Mouse (Mus musculus): ENCODE results near the gene Myl10.
"Not testable (repeated sequence)": the region's sequence is repeated elsewhere in the genome, so short reads cannot be mapped to it uniquely, and the experiment has no call there.

The Myl10 gene

DNA sequence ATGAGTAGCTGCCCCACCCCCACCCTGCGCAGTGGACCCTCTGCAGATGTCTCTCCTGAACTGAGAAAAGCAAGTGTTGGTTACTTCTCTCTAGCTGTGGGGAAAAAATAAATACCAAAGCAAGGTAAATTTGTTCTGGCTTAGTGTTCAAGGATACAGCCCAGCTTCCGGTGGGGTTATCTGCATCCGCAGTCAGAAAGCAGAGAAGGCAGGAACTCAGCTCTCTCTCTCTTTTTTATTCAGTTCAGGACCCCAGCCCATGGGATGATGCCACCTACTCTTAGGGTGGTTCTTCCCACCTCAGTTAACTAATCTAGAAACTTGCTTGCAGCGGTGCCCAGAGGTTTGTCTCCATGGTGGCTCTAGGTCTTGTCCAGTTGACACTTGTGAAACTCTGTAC is at the start of gene Myl10:
Myl10 (plus strand) TSS at position 363 of the 400 bp plus-strand sequence.
- Histone ChIP-seq H3K36me3 (ENCODE audit: control insufficient read depth, insufficient read depth, low read length, poor library complexity, severe bottlenecking) (no peaks in the 10 kb centered on the region), H3K27me3 (ENCODE audit: control insufficient read depth, insufficient read depth, low read length, poor library complexity, severe bottlenecking) (no peaks in the 10 kb centered on the region)
- DNase-seq (ENCODE audit: low read depth, low spot score) = no peak

DNA sequence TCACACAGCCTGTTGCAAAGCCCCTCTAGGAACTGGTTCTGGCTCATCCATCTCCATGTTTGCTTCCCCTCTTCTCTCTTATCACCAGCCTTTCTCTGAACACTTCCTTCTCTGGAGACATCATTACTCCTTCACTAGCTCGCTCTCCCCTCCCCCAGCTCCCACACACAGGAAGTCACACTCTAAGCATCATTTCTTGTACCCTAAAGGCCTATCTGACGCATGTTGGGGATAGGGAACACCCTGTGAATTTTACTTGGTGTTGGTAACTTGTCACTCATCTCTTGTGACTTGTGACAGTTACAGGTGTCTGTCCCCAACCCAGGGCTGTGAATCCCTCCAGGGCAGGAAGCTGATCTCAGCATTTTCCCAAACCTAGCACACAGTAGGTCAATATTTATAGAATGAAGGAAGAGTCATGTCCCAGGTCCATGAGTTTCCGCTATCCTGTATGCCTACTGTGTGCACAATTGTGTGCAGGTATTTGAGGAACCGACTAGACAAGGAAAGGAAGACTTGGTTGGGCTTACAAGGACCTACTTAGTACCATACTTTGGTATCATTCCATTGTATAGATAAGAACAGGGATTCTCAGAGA is 46.1 kb upstream of the Myl10 start:
- Histone ChIP-seq H3K36me3 (ENCODE audit: control insufficient read depth, insufficient read depth, low read length, poor library complexity, severe bottlenecking) (no peaks in the 10 kb centered on the region), H3K27me3 (ENCODE audit: control insufficient read depth, insufficient read depth, low read length, poor library complexity, severe bottlenecking) (no peaks in the 10 kb centered on the region)
- peak; percentile 63 for DNase-seq (ENCODE audit: low read depth, low spot score)

DNA sequence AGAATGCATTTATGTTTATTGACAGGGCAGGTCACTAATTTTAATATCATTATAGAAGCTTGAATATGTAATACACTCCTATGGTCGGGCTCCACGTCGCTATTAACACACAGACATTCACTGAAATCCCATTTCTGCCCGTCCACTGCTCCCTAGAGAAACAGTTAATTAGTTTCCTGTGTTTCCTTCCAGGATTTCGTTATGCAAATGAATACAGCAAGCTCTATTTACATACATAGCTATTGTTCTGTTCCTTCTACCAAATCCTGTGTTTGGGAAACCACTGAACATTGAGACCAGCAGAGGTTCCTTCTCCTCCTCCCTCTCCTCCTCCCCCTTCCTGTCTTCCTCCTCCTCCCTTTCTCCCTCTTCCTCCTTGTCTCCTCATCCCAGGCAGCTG is 43.9 kb upstream of the Myl10 start:
- Histone ChIP-seq H3K36me3 (ENCODE audit: control insufficient read depth, insufficient read depth, low read length, poor library complexity, severe bottlenecking) (no peaks in the 10 kb centered on the region), H3K27me3 (ENCODE audit: control insufficient read depth, insufficient read depth, low read length, poor library complexity, severe bottlenecking) (no peaks in the 10 kb centered on the region)
- DNase-seq (ENCODE audit: low read depth, low spot score) = no peak

DNA sequence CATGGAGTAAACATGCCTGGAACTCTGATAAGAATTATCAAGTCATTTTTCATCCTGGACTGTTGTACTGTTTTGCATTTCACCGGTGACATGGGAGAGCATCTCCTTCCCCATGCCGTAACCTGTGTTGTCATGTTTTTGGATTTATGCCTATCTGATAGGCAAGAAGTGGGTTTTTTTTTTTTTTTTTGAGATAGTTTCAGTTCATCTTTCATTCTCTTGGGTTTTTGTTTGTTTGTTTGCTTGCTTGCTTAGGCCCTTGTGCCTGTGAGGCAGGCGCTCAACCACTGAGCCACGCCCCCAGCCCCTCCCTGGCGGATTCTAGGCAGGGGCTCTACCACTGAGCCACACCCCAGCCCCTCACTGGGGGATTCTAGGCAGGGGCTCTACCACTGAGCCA is 43.3 kb upstream of the Myl10 start:
- H3K27me3 ChIP-seq (ENCODE audit: control insufficient read depth, insufficient read depth, low read length, poor library complexity, severe bottlenecking) = no peaks in the 10 kb centered on the region
- peak; percentile 34 for DNase-seq (ENCODE audit: low read depth, low spot score)

DNA sequence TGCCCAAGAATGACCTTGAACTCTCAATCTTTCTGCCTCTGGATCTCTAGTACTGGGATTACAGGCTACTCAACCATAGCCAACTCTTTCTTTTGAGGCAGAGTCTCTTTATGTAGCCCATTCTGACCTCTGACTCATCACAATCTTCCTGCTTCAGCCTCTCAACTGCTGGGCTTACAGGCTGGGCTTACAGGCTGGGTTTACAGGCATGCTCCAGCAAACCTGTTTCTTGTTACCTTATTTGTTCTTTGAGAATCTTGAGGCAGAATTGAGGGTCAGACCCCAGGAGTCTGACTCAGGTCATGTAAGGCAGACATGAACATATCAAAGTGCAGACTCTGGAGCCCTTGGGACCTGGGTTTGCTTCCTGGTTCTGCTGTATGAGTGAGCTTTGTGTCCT is 38.5 kb upstream of the Myl10 start:
- Histone ChIP-seq H3K36me3 (ENCODE audit: control insufficient read depth, insufficient read depth, low read length, poor library complexity, severe bottlenecking) (no peaks in the 10 kb centered on the region), H3K27me3 (ENCODE audit: control insufficient read depth, insufficient read depth, low read length, poor library complexity, severe bottlenecking) (no peaks in the 10 kb centered on the region)
- DNase-seq (ENCODE audit: low read depth, low spot score) = no peak

More for the DNA sequence above, 43.3 kb upstream of the Myl10 start:
- no peaks in the 10 kb centered on the region for H3K36me3 ChIP-seq (ENCODE audit: control insufficient read depth, insufficient read depth, low read length, poor library complexity, severe bottlenecking)

DNA sequence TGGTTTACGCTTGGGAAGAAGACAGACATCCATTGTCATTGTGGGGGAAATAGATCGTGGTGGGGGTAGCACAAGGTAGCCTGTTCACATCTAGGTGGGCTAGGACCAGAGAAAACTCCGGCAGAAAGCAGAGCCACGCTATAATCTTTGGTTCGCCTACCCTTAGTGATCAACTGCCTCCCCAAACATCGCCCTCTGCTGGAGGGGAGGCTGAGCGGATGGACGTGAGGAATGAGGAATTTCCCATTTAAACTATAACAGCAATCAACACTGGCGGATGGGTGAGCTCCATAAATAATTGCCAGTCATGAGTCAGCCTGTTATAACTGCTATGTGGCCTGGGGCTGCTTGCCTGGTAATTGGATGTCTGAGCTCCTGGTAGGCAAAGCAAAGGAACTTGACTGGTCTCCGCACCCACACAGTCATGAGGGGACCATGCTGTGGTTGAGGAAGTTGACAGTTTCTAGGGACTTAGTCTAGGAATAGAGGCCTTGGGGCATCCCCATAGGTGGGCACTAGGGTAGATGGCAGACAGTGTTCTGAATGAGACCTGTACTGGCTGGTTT is 36.0 kb upstream of the Myl10 start:
- peak; percentile 41 for DNase-seq (ENCODE audit: low read depth, low spot score)
- H3K27me3 ChIP-seq (ENCODE audit: control insufficient read depth, insufficient read depth, low read length, poor library complexity, severe bottlenecking) = no peaks in the 10 kb centered on the region
- no peaks in the 10 kb centered on the region for H3K36me3 ChIP-seq (ENCODE audit: control insufficient read depth, insufficient read depth, low read length, poor library complexity, severe bottlenecking)

DNA sequence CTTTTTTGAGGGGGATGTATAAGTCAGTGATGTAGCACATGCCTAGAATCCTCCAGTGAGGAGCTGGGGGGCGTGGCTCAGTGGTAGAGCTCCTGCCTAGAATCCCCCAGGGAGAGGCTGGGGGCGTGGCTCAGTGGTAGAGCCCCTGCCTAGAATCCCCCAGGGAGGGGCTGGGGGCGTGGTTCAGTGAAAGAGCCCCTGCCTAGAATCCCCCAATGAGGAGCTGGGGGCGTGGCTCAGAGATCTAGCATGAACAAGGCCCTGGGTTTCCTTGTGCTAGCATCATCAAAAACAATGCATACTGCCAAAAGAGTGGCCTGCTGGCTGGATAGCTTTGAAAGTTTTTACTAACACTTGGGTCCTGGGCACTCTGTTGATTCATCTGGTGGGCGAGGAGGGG is 32.2 kb upstream of the Myl10 start:
- H3K36me3 ChIP-seq (ENCODE audit: control insufficient read depth, insufficient read depth, low read length, poor library complexity, severe bottlenecking); DNase-seq (ENCODE audit: low read depth, low spot score); H3K27me3 ChIP-seq (ENCODE audit: control insufficient read depth, insufficient read depth, low read length, poor library complexity, severe bottlenecking): not testable (repeated sequence)

DNA sequence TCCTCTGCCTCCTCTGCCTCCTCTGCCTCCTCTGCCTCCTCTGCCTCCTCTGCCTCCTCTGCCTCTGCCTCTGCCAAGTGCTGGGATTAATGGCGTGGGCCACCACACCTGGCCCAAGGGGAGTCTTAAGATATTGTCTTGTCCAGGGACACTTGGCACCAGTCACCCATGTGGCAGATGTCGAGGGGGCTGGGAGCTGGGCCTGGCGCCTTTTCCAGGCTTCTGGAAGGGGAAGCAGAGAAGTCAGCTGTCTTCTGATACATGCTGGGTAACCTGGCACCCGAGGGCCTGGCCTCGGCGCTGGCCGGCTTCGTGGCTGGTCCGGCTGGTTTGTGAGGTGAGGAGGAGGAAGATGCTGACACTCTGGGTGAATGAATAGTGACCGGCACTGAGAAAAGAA is 30.7 kb upstream of the Myl10 start:
- H3K27me3 ChIP-seq (ENCODE audit: control insufficient read depth, insufficient read depth, low read length, poor library complexity, severe bottlenecking) = no peaks in the 10 kb centered on the region
- no peak for DNase-seq (ENCODE audit: low read depth, low spot score)
- no peaks in the 10 kb centered on the region for H3K36me3 ChIP-seq (ENCODE audit: control insufficient read depth, insufficient read depth, low read length, poor library complexity, severe bottlenecking)

DNA sequence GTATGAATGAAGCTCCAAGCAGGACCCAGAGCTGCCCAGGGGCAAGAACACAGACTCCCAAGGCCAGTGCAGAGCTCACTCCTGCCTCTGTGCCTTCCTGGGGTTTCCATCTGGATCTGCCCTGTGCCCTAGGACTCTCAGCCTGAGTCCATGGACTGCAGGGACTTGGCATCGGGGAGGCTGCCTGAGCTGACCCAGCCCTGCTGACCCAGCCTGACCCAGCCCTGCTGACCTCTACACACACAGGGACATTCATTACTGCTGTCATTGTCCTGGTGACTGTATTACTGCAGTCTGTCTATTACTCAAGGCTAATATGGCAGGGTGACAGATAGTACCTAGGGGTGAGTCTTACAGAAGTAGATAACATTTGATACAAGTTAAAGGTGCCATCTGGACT is 30.1 kb upstream of the Myl10 start:
- no peaks in the 10 kb centered on the region for H3K27me3 ChIP-seq (ENCODE audit: control insufficient read depth, insufficient read depth, low read length, poor library complexity, severe bottlenecking)
- H3K36me3 ChIP-seq (ENCODE audit: control insufficient read depth, insufficient read depth, low read length, poor library complexity, severe bottlenecking) = no peaks in the 10 kb centered on the region
- no peak for DNase-seq (ENCODE audit: low read depth, low spot score)

DNA sequence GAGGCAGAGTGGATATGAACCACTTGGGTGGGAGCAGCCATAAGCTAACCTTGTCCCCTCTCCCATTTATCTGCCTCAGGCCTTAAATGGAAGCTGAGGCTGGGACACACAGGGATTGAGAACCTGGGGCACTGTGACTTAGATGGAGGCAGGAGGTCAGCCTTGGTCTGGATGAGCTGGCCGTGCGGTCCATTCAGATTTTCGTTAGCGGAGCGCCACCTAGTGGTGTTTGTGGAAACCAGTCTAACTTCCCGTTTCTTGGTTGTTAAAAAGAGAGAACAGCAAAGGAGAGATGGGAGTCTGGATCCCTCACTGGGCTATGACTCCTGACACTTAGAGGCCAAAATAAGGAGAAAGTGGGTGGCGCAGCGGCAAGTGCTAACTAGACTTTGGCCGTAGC is 28.4 kb upstream of the Myl10 start:
- DNase-seq (ENCODE audit: low read depth, low spot score) = peak; percentile 86
- Histone ChIP-seq H3K27me3 (ENCODE audit: control insufficient read depth, insufficient read depth, low read length, poor library complexity, severe bottlenecking) (no peaks in the 10 kb centered on the region), H3K36me3 (ENCODE audit: control insufficient read depth, insufficient read depth, low read length, poor library complexity, severe bottlenecking) (no peaks in the 10 kb centered on the region)

DNA sequence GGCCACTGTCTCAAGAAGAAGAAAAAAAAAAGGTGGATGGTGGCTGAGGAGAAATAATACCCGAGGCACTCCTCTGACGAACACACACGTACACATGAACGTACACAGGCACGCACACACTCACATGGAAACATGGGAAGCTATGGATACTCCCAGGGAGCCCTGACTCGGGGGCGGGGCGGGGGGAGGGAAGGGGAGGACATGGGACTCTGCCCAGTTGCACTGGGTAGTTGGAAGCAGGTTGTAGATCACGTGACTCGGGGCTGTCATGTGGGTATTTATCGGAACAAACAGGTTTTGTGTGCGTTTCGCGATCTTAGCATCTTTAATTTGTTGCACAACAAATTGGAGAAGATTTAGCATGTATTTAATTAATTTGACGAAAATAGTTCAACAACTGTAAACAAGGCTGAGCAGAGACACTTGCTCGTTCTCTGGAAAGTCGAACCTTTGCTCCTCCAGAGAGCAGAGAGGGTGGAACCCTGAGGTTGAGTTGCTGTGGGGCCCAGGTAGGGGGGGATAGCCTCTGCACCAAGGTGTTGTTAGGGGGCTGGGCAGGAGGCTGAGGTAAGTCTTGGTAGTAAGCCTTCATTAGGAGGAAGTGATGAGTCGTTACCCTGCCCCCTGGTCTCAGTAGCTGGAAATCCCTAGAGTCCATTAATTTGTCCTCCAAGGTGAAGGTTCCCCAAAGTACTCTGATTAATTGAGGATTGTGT is 16.5 kb upstream of the Myl10 start:
- H3K36me3 ChIP-seq (ENCODE audit: control insufficient read depth, insufficient read depth, low read length, poor library complexity, severe bottlenecking) = no peaks in the 10 kb centered on the region
- no peaks in the 10 kb centered on the region for H3K27me3 ChIP-seq (ENCODE audit: control insufficient read depth, insufficient read depth, low read length, poor library complexity, severe bottlenecking)
- DNase-seq (ENCODE audit: low read depth, low spot score) = no peak

DNA sequence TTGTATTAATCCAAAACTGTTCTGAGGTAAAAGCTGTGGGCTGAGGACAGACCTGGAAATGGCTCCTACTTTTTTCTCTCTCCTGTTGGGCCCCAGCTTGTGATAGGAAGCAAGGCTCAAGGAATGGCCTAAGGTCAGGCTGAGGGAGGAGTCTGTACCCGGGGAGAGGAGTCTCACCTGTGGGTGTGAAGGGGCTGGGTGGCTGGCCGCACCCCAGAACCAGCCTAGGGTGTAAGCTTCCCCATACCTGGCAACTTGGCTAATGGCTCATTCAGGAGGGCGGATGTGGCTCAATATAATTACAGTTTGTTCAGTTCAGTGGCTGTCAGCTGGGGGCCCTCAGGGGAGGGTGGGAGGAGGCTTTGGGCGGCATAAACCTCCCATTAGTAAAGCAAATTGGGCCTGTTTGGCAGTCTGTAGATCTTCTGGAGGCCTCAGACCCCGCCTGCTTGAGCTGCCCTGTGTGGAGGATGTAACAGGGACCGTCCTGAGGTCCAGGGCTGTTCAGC is 14.1 kb upstream of the Myl10 start:
- peak; percentile 52 for DNase-seq (ENCODE audit: low read depth, low spot score)
- Histone ChIP-seq H3K27me3 (ENCODE audit: control insufficient read depth, insufficient read depth, low read length, poor library complexity, severe bottlenecking) (no peaks in the 10 kb centered on the region), H3K36me3 (ENCODE audit: control insufficient read depth, insufficient read depth, low read length, poor library complexity, severe bottlenecking) (no peaks in the 10 kb centered on the region)

DNA sequence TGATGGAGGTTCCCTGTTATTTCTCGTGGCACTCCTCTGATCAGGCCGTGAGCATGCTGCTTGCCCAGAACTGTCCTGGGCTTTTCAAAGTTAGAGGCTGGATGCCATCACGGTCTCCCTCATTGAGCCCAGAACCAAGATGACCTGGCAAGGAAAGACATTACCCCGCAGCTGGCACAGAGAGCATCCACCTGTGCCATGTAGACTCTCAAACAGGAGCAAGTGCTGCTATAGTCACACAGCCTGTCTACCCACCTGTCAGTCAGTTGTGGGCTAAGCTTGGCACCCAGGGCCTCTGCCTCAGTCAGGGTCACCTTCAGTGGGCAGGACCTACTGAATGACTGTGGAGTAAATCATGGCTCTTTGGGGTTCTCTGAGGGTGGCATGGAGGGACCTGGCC is 6.6 kb upstream of the Myl10 start:
- H3K27me3 ChIP-seq (ENCODE audit: control insufficient read depth, insufficient read depth, low read length, poor library complexity, severe bottlenecking) = no peaks in the 10 kb centered on the region
- no peak for DNase-seq (ENCODE audit: low read depth, low spot score)

DNA sequence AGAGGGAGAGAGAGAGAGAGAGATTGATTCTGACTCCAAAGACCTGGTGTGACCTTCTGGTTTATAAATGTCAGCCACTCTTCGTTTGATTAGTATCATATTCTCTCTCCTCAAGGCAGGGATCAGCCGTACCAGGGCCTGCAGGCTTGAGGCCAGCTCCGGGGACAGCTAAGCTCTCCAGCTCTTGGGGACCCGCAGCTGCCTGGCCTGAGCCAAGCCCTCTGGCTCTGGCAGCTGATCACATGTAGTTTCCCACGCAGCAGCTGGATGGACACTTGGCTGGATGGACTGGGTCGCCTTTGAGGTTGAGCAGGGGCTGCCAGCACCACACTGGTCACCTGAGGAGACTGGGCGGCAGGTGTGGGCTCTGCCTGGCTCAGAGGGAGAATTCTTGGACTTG is 5.4 kb upstream of the Myl10 start:
- H3K27me3 ChIP-seq (ENCODE audit: control insufficient read depth, insufficient read depth, low read length, poor library complexity, severe bottlenecking) = no peaks in the 10 kb centered on the region
- DNase-seq (ENCODE audit: low read depth, low spot score) = no peak

More for the DNA sequence above, 6.6 kb upstream of the Myl10 start:
- no peaks in the 10 kb centered on the region for H3K36me3 ChIP-seq (ENCODE audit: control insufficient read depth, insufficient read depth, low read length, poor library complexity, severe bottlenecking)

DNA sequence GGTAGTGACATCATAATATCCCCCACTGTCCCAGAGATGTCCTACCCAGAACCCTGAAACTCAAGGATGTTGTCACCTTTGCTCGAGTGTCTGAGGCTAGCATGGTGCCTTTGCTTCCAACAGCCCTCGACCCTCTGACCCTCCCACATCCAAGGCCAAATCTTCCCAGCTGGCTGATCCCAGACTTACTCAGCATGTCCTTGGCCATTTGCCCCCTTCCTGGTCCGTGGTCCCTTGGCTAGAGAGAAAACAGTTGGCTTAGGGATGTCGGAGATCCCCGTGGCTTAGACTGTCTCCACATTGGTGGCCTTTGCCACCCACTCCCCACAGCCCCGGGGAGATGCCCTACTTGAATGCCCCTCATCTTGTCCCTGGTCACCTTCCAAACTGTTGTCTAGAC is 4.1 kb upstream of the Myl10 start:
- no peak for DNase-seq (ENCODE audit: low read depth, low spot score)
- no peaks in the 10 kb centered on the region for H3K36me3 ChIP-seq (ENCODE audit: control insufficient read depth, insufficient read depth, low read length, poor library complexity, severe bottlenecking)
- no peaks in the 10 kb centered on the region for H3K27me3 ChIP-seq (ENCODE audit: control insufficient read depth, insufficient read depth, low read length, poor library complexity, severe bottlenecking)

More for the DNA sequence above, 5.4 kb upstream of the Myl10 start:
- no peaks in the 10 kb centered on the region for H3K36me3 ChIP-seq (ENCODE audit: control insufficient read depth, insufficient read depth, low read length, poor library complexity, severe bottlenecking)

Data from splenic B cell, adult 2 months (primary cell).